Mouse (Mus musculus): ENCODE measurements at regions not wholly inside any gene's neighbourhood (a gene's known extent, or its start where the extent isn't known, plus 50 kb on each side); places are given as distances from the start of the nearest gene placed in this dataset.

DNA sequence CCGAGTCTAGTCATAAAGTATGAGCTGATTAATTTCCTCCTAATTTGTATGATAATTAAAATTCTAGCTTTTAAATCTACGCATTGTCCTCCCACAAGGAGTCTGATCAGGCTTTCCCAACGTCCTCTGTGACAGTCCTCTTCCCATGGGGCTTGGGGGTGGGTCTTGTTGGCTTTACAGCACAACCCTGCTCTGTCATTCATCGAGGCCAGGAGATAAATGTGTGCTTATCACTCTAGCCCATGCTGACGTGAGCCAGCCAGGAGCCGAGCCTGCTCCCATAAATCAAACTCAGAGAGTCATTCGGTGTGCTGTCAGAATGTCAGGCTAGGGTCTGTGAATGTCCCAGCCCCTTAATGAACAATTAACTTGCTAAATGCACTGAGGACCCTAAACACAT lies 425.6 kb upstream of the Hs6st1 start:
- no peak overlapping the region for H3K9ac ChIP-seq
- H3K36me3 ChIP-seq = no peaks in the 10 kb centered on the region
- H3K9me3 ChIP-seq = no peaks in the 10 kb centered on the region
- H3K4me3 ChIP-seq (replicated peaks) = no peak overlapping the region
- H3K4me1 ChIP-seq = no peaks in the 10 kb centered on the region
- no peak overlapping the region for H3K27ac ChIP-seq
- no peak overlapping the region for H3K4me2 ChIP-seq
- no peaks in the 10 kb centered on the region for H3K27me3 ChIP-seq (replicated peaks)
- no peak for ATAC-seq (ENCODE audit: insufficient read depth, low FRiP score, low read depth)
- 29% methylated on average over 7 of the region's 7 CpGs for WGBS

DNA sequence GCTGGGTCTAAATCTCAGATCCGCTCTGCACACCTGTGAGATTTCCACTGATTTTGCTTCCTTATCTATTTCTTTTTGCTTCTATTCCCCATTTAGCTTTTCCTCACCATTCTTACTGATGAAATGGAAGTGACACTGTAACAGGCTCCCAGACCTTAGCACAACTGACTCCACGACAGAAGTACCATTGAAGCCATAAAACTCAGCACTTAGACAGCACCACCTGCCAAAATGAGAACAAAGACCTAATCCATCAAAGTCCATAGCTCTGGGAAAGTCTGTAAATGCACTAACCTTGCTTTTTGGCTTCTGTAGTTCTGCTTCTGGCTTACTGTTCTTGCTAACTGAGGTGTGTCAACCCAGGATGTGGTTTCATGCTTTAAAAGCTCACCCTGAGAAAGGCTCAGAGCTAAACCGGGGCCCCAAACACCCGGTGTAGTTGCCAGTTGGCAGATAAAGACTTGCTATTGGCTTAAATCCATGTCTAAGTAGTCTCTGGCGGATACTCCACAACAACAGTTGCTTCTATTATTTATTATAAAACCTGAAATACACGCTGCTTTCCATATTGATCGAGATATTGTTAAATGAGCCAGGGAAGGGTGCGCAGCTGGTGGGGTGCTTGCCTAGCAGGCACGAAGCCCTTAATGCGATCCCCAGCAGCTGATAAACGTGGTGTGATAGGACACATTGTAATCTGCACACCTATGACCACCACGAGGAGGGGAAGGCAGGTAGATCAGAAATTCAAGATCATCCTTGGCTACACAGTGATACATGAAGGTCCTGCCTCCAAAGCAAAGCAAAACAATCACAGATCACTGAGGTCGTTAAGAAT lies 414.9 kb upstream of the Hs6st1 start:
- no peak overlapping the region for H3K27ac ChIP-seq
- no peak overlapping the region for H3K4me3 ChIP-seq (replicated peaks)
- no peak for ATAC-seq (ENCODE audit: insufficient read depth, low FRiP score, low read depth)
- WGBS = 70% methylated on average over 13 of the region's 13 CpGs
- no peaks in the 10 kb centered on the region for H3K36me3 ChIP-seq
- no peaks in the 10 kb centered on the region for H3K27me3 ChIP-seq (replicated peaks)
- no peak overlapping the region for H3K4me2 ChIP-seq
- no peaks in the 10 kb centered on the region for H3K9me3 ChIP-seq
- H3K9ac ChIP-seq = no peak overlapping the region
- no peaks in the 10 kb centered on the region for H3K4me1 ChIP-seq

DNA sequence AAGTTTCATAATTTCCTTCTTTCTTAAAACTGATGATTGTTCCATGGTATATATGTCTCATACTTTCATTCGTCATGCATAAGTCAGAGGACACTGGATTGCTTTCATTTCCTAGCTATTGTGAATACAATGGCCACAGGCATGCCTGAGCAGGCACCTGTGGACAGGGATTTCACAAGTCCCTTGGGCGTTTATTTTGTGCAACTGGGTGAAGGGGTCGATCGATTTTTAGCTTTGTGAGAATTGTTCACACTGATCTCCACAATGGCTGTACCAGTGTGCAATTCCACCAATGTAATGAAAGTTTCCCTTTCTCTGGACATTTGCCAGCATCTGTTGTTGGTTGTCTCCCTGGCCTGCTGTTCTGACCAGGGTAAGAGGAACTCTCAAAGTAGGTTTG lies 405.2 kb upstream of the Hs6st1 start:
- H3K36me3 ChIP-seq = no peaks in the 10 kb centered on the region
- H3K9me3 ChIP-seq = no peaks in the 10 kb centered on the region
- H3K4me3 ChIP-seq (replicated peaks) = no peak overlapping the region
- H3K4me2 ChIP-seq = no peak overlapping the region
- 81% methylated on average over 4 of the region's 4 CpGs for WGBS
- H3K27ac ChIP-seq = no peak overlapping the region
- no peak overlapping the region for H3K9ac ChIP-seq
- H3K27me3 ChIP-seq (replicated peaks) = no peaks in the 10 kb centered on the region
- ATAC-seq (ENCODE audit: insufficient read depth, low FRiP score, low read depth) = no peak
- H3K4me1 ChIP-seq = no peaks in the 10 kb centered on the region

DNA sequence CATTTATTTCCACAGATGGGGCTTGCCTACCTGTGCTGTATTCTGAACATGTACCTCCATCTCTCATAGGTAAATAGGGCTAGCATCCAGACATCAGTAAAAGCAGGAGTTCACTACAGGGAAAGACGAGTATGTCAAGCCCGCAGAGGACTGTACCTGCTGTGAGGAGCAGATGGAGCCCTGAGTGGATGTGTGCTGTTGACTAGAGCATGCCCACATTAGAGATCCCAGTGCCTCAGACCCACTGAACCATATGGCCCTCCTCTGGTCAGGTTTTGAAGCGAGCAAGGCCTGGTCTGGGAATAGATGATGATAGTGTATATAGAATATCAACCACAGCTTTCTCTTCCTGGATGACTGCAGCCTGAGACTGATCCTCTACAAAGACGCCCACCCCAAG lies 394.7 kb upstream of the Hs6st1 start:
- Histone ChIP-seq H3K4me1 (no peaks in the 10 kb centered on the region), H3K9ac (no peak overlapping the region), H3K4me2 (no peak overlapping the region), H3K27ac (no peak overlapping the region), H3K4me3 (replicated peaks) (no peak overlapping the region), H3K9me3 (no peaks in the 10 kb centered on the region), H3K27me3 (replicated peaks) (no peaks in the 10 kb centered on the region), H3K36me3 (no peaks in the 10 kb centered on the region)
- ATAC-seq (ENCODE audit: insufficient read depth, low FRiP score, low read depth) = no peak
- WGBS = 81% methylated on average over 4 of the region's 4 CpGs

DNA sequence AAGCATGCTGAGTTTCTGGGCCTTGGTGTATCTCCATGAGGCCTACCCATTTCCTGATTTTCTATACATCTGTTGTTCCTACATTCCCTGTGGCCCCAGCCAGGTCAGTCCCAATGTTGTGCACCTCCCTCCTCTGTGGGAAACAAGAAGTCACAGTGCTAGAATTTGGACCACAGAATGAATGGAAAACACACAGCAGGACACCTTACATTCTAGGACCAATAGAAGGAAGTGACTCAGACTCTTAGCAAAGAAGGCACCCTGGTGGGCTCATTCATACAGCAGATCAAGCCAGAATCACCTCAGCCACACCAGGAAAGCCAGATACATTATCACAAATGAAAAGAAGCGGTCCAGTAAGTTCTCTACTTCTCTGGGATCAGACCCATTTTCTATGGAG lies 394.2 kb upstream of the Hs6st1 start:
- H3K4me2 ChIP-seq = no peak overlapping the region
- H3K9me3 ChIP-seq = no peaks in the 10 kb centered on the region
- no peak overlapping the region for H3K9ac ChIP-seq
- H3K27me3 ChIP-seq (replicated peaks) = no peaks in the 10 kb centered on the region
- no peaks in the 10 kb centered on the region for H3K4me1 ChIP-seq
- H3K27ac ChIP-seq = no peak overlapping the region
- WGBS = 82% methylated on average over 1 of the region's 1 CpGs
- H3K36me3 ChIP-seq = no peaks in the 10 kb centered on the region
- ATAC-seq (ENCODE audit: insufficient read depth, low FRiP score, low read depth) = no peak
- no peak overlapping the region for H3K4me3 ChIP-seq (replicated peaks)

DNA sequence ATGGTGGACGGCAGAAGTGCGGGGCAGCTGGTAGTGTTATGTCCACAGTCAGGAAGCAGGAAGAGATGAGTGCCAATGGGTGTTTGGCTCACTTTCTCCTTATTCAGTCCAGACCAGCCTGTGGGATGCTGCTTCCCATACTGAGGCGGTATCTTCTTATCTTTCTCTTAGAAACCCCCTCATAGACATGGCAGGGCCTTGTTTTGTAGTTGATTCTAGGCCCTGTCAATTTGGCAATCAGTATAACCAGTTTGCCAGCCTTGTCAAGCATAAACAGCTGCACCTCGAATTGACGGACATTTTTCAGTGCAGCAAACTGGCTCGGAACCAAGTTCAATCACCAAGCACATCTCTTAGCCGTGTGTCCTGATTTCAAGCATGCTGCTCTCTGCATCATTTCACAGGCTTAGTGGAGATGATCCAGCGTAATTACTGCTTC lies 385.7 kb upstream of the Hs6st1 start:
- Histone ChIP-seq H3K4me3 (replicated peaks) (no peak overlapping the region), H3K4me1 (no peaks in the 10 kb centered on the region), H3K36me3 (no peaks in the 10 kb centered on the region), H3K27me3 (replicated peaks) (no peaks in the 10 kb centered on the region), H3K27ac (no peak overlapping the region), H3K9ac (no peak overlapping the region), H3K9me3 (no peaks in the 10 kb centered on the region), H3K4me2 (no peak overlapping the region)
- ATAC-seq (ENCODE audit: insufficient read depth, low FRiP score, low read depth) = no peak
- 71% methylated on average over 8 of the region's 8 CpGs for WGBS

DNA sequence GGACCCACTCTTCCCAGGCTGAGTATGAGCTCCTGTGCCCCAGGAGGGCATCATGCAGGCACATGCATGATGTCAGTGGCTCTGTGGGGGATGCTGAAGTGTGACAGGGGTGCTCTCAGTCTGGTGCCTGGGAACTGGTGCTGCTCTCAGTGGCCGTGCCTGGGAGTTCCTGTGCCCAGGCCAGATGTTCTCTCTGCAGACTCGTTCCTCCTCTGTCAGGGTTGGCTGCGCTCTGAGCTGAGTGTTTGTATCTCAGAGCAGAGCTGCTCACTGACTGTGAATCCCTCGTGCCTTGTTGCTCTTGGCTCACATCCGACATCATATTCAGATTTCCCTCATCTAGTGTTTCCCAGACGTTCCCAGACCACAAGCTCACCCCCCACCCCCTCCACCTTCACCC lies 382.5 kb upstream of the Hs6st1 start:
- WGBS = 44% methylated on average over 6 of the region's 6 CpGs
- Histone ChIP-seq H3K9ac (no peak overlapping the region), H3K4me1 (no peaks in the 10 kb centered on the region), H3K4me2 (no peak overlapping the region), H3K27me3 (replicated peaks) (no peaks in the 10 kb centered on the region), H3K36me3 (no peaks in the 10 kb centered on the region), H3K27ac (no peak overlapping the region), H3K4me3 (replicated peaks) (no peak overlapping the region), H3K9me3 (no peaks in the 10 kb centered on the region)
- no peak for ATAC-seq (ENCODE audit: insufficient read depth, low FRiP score, low read depth)

DNA sequence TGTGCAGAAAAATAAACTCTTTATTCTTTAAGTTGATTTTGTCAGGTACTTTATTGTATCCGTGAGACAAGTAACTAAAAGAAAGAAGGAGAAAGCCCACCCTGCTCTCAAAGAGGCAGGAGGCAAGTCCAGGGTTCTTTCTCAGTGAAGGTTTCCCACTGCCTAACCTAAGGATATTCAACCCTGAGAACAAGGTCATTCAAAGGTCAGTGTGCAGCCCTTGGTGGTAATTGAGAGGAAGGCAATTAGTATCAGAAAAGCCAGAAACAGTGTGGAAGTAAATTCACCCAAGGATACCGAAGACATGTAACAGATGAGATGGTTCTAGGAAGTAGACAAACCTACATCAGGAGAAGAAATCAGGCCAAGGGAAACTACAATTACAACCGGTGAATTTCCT lies 373.9 kb upstream of the Hs6st1 start:
- Histone ChIP-seq H3K9me3 (no peaks in the 10 kb centered on the region), H3K9ac (no peak overlapping the region), H3K27ac (no peak overlapping the region), H3K4me3 (replicated peaks) (no peak overlapping the region), H3K36me3 (no peaks in the 10 kb centered on the region), H3K4me1 (no peaks in the 10 kb centered on the region), H3K27me3 (replicated peaks) (no peaks in the 10 kb centered on the region), H3K4me2 (no peak overlapping the region)
- no peak for ATAC-seq (ENCODE audit: insufficient read depth, low FRiP score, low read depth)
- WGBS = 42% methylated on average over 3 of the region's 3 CpGs

DNA sequence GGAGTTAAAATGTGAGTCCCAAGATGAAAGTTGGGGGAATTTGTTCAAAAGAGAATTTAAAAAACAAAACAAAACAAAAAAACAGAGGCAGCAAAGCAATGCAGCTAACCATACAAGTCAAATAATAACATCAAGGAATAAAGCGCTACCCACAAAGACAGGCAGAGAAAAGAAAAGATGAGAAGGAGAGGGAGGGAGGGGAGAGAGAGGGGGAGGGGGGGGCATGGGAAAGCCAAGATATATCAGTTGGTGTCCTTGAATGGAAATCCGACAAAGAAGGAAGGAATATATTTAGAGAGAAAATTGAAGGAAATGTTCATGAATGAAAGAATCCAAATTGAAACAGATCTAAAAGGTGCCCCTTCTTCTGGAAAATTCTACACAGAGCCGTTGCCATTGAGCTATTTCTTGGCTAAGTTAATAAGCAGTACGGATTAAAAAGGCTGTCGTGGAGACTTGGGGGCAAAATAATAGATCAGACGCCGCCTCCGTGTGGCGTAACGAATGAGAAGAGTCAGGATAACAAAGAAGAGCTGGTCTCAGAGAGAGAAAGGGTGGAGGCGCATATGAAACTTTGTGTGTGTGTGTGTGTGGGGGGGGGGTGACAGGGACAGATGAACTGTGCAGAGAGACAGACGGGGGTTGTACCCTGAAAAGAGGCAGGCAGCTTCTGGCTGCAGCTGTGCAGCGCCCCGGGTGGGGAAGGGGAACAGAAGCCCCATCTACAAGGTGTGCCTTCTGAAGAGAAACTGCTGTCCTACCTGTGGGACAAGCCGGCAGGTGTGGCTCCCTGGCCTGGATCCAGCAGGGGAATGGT lies 373.2 kb upstream of the Hs6st1 start:
- Histone ChIP-seq H3K36me3 (no peaks in the 10 kb centered on the region), H3K9me3 (no peaks in the 10 kb centered on the region), H3K27ac (no peak overlapping the region), H3K27me3 (replicated peaks) (no peaks in the 10 kb centered on the region), H3K9ac (no peak overlapping the region), H3K4me3 (replicated peaks) (no peak overlapping the region), H3K4me1 (no peaks in the 10 kb centered on the region), H3K4me2 (no peak overlapping the region)
- 67% methylated on average over 15 of the region's 15 CpGs for WGBS
- no peak for ATAC-seq (ENCODE audit: insufficient read depth, low FRiP score, low read depth)

DNA sequence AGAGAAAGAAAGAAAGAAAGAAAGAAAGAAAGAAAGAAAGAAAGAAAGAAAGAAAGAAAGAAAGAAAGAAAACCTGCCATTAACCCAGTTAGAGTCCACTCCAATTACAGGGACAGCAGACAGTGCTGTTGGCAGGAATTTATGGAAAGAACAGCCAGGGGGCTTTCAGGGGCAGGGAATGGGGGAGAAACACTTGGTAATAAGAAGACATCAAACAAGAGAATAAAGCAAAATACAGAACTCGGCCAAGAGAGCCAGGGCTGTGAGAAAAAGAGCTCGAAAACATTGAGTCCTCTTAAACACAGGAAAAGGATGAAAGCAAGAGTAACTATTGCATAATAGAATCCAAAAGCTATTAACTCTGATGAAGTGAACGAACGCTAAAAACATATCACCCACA lies 371.0 kb upstream of the Hs6st1 start:
- Histone ChIP-seq H3K4me2 (no peak overlapping the region), H3K4me3 (replicated peaks) (no peak overlapping the region), H3K4me1 (no peaks in the 10 kb centered on the region), H3K9me3 (no peaks in the 10 kb centered on the region), H3K9ac (no peak overlapping the region), H3K36me3 (no peaks in the 10 kb centered on the region), H3K27ac (no peak overlapping the region), H3K27me3 (replicated peaks) (no peaks in the 10 kb centered on the region)
- ATAC-seq (ENCODE audit: insufficient read depth, low FRiP score, low read depth) = no peak
- WGBS = 39% methylated on average over 4 of the region's 4 CpGs

DNA sequence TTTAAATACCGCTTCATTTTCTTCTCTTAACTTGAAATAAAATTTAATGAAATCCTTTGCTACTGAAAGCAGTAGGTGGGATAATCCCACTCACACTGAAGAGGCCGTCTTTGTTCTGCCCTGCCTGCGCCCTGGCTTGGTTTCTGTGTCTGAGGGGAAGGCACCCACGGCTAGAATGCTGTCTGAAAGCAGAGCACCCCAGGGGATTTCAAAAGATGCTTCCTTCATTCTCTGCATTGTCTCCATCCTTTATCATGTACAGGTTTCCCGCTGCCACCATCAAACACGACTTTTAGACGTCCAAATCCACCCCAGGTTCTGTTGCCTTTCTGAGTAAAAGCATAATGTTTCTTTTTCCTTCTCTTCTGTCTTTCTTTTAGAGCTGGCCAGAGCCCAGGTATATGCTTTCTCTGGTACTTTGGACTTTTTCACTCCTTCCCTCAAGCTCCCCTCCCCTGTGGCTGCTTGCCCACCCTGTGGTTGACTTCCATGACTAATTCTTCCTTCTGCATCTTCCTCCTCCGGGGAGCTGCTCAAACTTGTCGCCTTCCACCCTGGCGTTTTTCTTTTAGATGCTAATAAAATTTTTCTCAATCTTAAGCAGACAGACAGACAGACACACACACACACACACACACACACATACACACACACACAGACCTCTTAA lies 370.2 kb upstream of the Hs6st1 start:
- Histone ChIP-seq H3K27ac (no peak overlapping the region), H3K36me3 (no peaks in the 10 kb centered on the region), H3K4me2 (no peak overlapping the region), H3K4me3 (replicated peaks) (no peak overlapping the region), H3K4me1 (no peaks in the 10 kb centered on the region), H3K9ac (no peak overlapping the region), H3K27me3 (replicated peaks) (no peaks in the 10 kb centered on the region), H3K9me3 (no peaks in the 10 kb centered on the region)
- no peak for ATAC-seq (ENCODE audit: insufficient read depth, low FRiP score, low read depth)
- WGBS = 33% methylated on average over 10 of the region's 10 CpGs

DNA sequence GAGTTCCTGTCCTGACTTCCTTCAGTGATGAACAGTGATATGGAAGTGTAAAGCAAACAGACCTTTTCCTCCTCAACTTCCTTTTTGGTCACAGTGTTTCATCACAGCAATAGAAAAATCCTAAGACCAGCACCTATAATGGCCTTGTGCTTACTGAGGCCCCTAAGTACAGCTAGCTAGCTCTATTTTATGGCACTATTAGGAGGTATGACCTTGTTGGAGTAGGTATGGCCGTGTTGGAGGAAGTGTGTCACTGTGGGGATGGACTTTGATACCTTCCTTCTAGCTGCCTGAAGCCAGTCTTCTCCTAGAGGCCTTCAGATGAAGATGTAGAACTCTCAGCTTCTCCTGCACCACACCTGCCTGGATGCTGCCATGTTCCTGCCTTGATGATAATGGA lies 365.6 kb upstream of the Hs6st1 start:
- Histone ChIP-seq H3K9ac (no peak overlapping the region), H3K27ac (no peak overlapping the region), H3K27me3 (replicated peaks) (no peaks in the 10 kb centered on the region), H3K36me3 (no peaks in the 10 kb centered on the region), H3K9me3 (no peaks in the 10 kb centered on the region), H3K4me1 (no peaks in the 10 kb centered on the region), H3K4me3 (replicated peaks) (no peak overlapping the region), H3K4me2 (no peak overlapping the region)
- WGBS = 55% methylated on average over 1 of the region's 1 CpGs
- no peak for ATAC-seq (ENCODE audit: insufficient read depth, low FRiP score, low read depth)
